Mouse (Mus musculus) forebrain, embryonic 13.5 days (tissue): Measurements from ENCODE around the gene Rrbp1. TPM values are rescaled to one million over a fixed set of nuclear protein-coding genes. Genes with fewer than 3 reads are reported as not detected.

Experiments
- ATAC-seq: fragments of 200-750 bp; cut with Nextera tagmentation; 2 replicates; pipeline ENCODE4 v1.8.0; 2017
- H3K27ac ChIP-seq: fragments of 300-500 bp; sonication (generic); 2 replicates; pipeline ENCODE4 v1.5.1; 2015; ENCODE audit warnings: inconsistent platforms, mild to moderate bottlenecking, moderate library complexity
- H3K27me3 ChIP-seq: fragments of 300-500 bp; sonication (generic); 2 replicates; pipeline ENCODE4 v1.6.1; 2015; ENCODE audit warnings: mild to moderate bottlenecking, inconsistent platforms
- H3K36me3 ChIP-seq: fragments of 300-500 bp; sonication (generic); 2 replicates; pipeline ENCODE4 v1.6.1; 2015; ENCODE audit warnings: mild to moderate bottlenecking, inconsistent platforms; ENCODE audit not compliant: poor library complexity, severe bottlenecking
- H3K4me1 ChIP-seq: fragments of 300-500 bp; sonication (generic); 2 replicates; pipeline ENCODE4 v1.6.1; 2015; ENCODE audit warnings: inconsistent platforms
- H3K4me2 ChIP-seq: fragments of 300-500 bp; sonication (generic); 2 replicates; pipeline ENCODE4 v1.6.1; 2015; ENCODE audit warnings: inconsistent platforms, mild to moderate bottlenecking, moderate library complexity
- H3K4me3 ChIP-seq: fragments of 300-500 bp; sonication (generic); 2 replicates; pipeline ENCODE4 v1.5.1; 2015; ENCODE audit warnings: mild to moderate bottlenecking, inconsistent platforms
- H3K9ac ChIP-seq: fragments of 300-500 bp; sonication (generic); 2 replicates; pipeline ENCODE4 v1.6.1; 2015; ENCODE audit warnings: mild to moderate bottlenecking, inconsistent platforms
- H3K9me3 ChIP-seq: fragments of 300-500 bp; sonication (generic); replicated peaks from 2 replicates; pipeline ENCODE4 v1.6.1; 2016; ENCODE audit warnings: inconsistent platforms
- WGBS: fragments of 180-500 bp; shearing (Covaris S2); methylation state at CpG from one replicate; pipeline ENCODE4 v1.1.7; 2015; 5-methylcytosine and 5-hydroxymethylcytosine counted together
- polyA plus RNA-seq: library from polyadenylated mRNA; unstranded; fragments of >200 nt; fragmentation: Nextera tagmentation; extraction: Ambion mirVana; gene quantifications from 2 replicates; pipeline ENCODE4 v1.2.1, GENCODE M21; 2015

Gene Rrbp1
- polyA plus RNA-seq, 1 experiment from 2014 or later = 23.9 TPM

DNA sequence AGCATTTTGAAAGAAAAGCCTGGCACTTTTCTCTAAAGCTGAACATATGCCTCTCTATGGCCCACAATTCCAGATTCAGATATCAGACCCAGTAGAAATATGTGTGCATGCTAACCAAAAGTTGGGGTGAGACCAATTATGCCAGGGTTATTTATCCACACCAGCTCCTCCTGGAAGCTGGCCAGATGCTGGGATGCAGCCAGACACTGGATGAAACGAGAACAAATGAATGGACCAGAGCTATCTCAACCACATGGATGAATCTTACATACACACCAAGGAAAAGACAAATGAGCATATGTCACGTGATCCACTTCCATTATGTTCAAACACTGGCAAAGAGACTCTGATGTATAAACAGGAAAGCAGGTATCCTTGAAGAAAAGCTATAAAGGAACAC lies 7.5 kb downstream of the Rrbp1 start:
- no peaks in the 10 kb centered on the region for H3K9me3 ChIP-seq
- no peaks in the 10 kb centered on the region for H3K27me3 ChIP-seq
- H3K4me1 ChIP-seq = peaks cover 8% of the 10 kb centered on the region; the same call in 1 of the 2 replicates
- no peaks in the 10 kb centered on the region for H3K36me3 ChIP-seq
- H3K9ac ChIP-seq = no peak overlapping the region
- H3K4me3 ChIP-seq = no peak overlapping the region
- 44% methylated on average over 2 of the region's 2 CpGs for WGBS
- H3K4me2 ChIP-seq = no peak overlapping the region
- ATAC-seq = no peak
- H3K27ac ChIP-seq = no peak overlapping the region

DNA sequence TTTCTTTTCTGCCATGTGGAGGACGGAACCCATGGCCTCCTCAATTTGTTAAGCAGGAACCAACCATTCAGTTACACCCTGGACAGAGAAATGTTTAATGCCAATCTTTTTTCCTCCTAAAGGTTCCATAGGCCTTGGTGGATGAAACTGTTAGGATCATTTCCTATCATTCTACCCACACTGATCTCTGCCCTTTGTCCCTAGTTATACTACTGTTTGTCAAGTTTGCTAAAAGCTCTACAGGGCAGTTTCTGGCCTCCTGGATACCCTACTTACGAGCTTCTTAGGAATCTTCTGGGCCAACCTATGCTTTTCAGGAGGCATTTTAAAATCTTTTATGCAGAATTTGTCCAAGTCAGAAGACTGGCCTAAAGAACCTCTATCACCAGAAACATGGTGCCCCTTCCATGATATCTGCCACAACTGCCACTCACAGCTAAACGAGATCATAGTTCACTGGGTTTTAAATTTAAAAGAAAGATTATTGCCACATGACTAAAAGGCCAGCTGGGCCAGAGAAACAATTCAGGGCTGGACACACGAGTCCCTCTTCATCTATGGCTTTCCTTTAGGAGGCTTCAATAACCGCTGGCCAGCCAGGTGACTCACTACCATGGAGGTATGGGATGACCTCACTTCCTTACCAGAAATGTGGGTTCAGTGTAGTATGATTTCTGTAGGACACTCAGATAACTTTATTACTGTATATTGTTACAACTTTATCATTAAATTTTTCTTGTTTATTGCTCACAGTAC lies 8.7 kb downstream of the Rrbp1 start:
- H3K4me3 ChIP-seq = no peak overlapping the region
- peaks cover 8% of the 10 kb centered on the region; the same call in 1 of the 2 replicates for H3K4me1 ChIP-seq
- H3K9ac ChIP-seq = no peak overlapping the region
- no peak overlapping the region for H3K4me2 ChIP-seq
- 79% methylated on average over 5 of the region's 5 CpGs for WGBS
- no peaks in the 10 kb centered on the region for H3K9me3 ChIP-seq
- no peak for ATAC-seq
- H3K36me3 ChIP-seq = no peaks in the 10 kb centered on the region
- no peak overlapping the region for H3K27ac ChIP-seq
- H3K27me3 ChIP-seq = no peaks in the 10 kb centered on the region

DNA sequence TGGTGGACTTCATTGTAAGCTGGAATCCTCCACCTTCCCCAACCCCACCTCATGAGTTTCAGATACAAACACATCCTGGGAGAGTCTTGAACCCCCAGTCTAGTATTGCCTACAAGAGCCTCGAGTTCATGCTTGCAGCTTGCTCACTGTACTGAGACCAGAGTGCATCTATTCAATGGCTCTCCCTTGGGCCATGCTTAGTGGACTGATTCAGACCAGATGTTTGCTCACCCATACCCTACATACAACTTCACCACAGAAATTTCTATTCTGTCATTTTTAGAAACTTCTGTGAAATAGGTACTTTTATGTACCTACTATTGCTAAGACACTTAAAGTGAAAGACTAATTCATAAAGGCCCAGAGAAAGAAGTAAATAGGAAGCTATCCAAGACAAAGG lies 18.1 kb downstream of the Rrbp1 start:
- no peak for ATAC-seq

DNA sequence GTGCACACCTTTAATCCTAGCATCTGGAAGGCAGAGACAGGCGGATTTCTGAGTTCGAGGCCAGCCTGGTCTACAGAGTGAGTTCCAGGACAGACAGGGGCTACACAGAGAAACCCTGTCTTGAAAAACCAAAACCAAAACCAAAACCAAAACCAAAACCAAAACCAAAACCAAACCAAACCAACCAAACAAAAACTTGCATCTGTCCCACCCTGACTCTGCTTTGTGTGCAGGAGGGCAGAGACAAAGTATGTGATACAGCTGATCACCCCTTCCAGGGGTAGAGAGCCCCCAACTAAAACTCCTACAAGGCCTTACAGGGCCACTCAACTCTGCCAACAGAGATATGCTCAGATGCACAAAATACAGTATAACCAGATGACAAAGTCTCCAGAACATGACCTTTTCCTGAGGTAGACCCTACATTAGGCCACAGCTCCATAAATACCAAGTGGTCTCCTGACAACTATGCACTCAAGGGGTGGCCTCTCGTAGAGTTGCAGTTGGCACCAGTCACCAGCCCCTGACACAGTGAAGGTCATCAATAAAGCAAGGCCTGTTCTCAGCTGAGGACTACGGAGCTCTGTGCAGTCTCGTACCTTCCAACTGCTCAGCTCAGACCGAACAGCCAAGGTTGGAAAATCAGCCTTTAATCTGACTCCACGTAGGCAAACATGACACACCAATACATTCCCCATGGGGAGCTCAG lies 18.9 kb downstream of the Rrbp1 start:
- H3K27ac ChIP-seq = no peak overlapping the region
- H3K4me1 ChIP-seq = peaks cover 7% of the 10 kb centered on the region
- H3K27me3 ChIP-seq = no peaks in the 10 kb centered on the region
- no peak overlapping the region for H3K9ac ChIP-seq
- ATAC-seq = no peak
- WGBS = 91% methylated on average over 7 of the region's 7 CpGs
- no peaks in the 10 kb centered on the region for H3K9me3 ChIP-seq
- no peaks in the 10 kb centered on the region for H3K36me3 ChIP-seq
- no peak overlapping the region for H3K4me2 ChIP-seq
- no peak overlapping the region for H3K4me3 ChIP-seq

More for the DNA sequence above, 18.1 kb downstream of the Rrbp1 start:
- Histone ChIP-seq H3K4me2 (no peak overlapping the region), H3K27me3 (no peaks in the 10 kb centered on the region), H3K4me3 (no peak overlapping the region), H3K36me3 (no peaks in the 10 kb centered on the region), H3K4me1 (peaks cover 7% of the 10 kb centered on the region), H3K9me3 (no peaks in the 10 kb centered on the region), H3K9ac (no peak overlapping the region), H3K27ac (no peak overlapping the region)
- 84% methylated on average over 1 of the region's 1 CpGs for WGBS

DNA sequence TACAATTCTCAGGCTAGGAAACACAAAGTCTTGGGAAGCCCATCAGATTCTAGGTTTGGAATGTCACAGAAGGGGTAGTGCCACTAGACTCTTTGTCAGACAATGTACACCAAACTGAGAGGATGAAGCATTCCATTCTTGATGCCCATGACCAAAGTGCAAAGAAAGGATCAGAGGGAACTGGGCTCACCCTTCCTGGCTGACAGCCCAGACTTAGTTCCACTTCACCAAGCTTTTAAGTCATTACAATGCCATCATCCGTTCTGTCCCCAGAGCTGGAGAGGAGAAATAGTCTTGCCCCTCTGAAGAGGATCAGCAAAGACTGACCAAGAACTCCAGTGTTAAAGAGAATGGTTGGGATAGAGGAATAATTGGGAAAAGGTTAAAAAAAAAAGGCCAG lies 20.1 kb downstream of the Rrbp1 start:
- H3K4me1 ChIP-seq = peaks cover 7% of the 10 kb centered on the region
- no peak overlapping the region for H3K4me2 ChIP-seq
- ATAC-seq = no peak
- WGBS = 10% methylated on average over 1 of the region's 1 CpGs
- no peaks in the 10 kb centered on the region for H3K36me3 ChIP-seq
- no peak overlapping the region for H3K9ac ChIP-seq
- no peaks in the 10 kb centered on the region for H3K9me3 ChIP-seq
- no peaks in the 10 kb centered on the region for H3K27me3 ChIP-seq
- H3K27ac ChIP-seq = no peak overlapping the region
- no peak overlapping the region for H3K4me3 ChIP-seq

DNA sequence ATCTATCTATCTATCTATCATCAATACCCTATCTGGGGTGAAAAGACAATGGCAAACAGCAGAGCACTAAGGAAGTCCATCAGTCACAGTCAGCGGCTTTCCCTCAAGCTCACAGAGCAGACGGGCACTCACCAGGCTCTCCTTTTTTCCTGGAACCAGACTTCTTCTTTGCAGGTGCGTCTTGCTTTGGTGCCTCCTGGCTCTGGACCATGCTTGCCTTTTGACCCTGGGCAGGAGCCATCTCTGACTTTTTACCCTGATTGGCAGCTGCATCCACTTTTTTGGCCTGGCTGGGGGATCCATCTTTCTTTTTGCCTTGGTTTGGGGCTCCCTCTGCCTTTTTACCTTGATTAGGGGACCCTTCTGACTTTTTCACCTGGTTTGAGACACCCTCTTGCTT lies 23.0 kb downstream of the Rrbp1 start:
- H3K36me3 ChIP-seq = no peaks in the 10 kb centered on the region; the same call in 1 of the 2 replicates

DNA sequence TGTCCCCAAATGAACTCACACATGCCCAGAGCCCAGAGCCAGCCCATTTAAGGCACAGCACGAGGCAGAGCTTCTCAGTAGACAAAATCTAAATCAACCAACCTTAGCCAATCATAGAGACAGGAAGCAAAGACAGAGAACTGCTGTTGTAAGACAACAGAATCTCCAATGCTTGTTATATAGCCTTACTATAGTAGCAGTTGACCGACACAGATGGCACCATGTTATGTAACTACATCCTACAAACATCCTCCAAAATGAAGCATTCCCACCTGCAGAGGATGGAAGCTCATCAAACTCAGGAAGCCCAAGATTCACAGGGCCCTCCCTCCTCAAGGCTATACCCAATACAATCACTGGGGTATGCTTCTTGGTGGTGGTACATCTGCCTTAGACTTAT lies 23.6 kb downstream of the Rrbp1 start:
- no peaks in the 10 kb centered on the region for H3K27me3 ChIP-seq
- H3K9ac ChIP-seq = no peak overlapping the region
- H3K4me1 ChIP-seq = peaks cover 7% of the 10 kb centered on the region
- ATAC-seq = no peak
- H3K4me2 ChIP-seq = no peak overlapping the region
- H3K27ac ChIP-seq = no peak overlapping the region
- H3K9me3 ChIP-seq = no peaks in the 10 kb centered on the region
- WGBS = 83% methylated on average over 2 of the region's 2 CpGs
- H3K4me3 ChIP-seq = no peak overlapping the region
- no peaks in the 10 kb centered on the region; the same call in 1 of the 2 replicates for H3K36me3 ChIP-seq

More for the DNA sequence above, 23.0 kb downstream of the Rrbp1 start:
- WGBS = 93% methylated on average over 3 of the region's 3 CpGs
- Histone ChIP-seq H3K27me3 (no peaks in the 10 kb centered on the region), H3K27ac (no peak overlapping the region), H3K4me1 (peaks cover 7% of the 10 kb centered on the region), H3K4me2 (no peak overlapping the region), H3K4me3 (no peak overlapping the region), H3K9ac (no peak overlapping the region), H3K9me3 (no peaks in the 10 kb centered on the region)
- ATAC-seq = no peak

DNA sequence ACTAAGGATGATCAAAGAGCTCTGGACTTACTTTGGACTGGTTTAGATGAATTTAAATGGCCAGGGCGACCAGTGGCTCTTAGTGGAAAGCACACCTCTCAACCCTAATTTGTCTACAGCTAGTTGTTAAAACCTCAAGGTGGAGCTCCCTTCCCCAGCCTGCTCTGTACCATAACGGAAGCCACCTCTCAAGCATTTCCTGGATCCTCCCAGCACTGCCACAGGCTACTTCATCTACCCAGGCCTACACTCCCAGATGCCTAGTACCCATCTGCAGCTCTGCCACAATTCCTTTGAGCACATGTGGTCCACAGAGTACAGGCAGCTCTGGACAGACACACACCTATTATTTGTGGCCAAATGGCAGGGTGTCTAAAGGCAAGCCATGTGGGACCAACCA lies 27.6 kb downstream of the Rrbp1 start:
- Histone ChIP-seq H3K27ac (no peak overlapping the region), H3K4me2 (no peak overlapping the region), H3K9ac (no peak overlapping the region), H3K4me3 (no peak overlapping the region), H3K27me3 (no peaks in the 10 kb centered on the region), H3K9me3 (no peaks in the 10 kb centered on the region), H3K4me1 (no peaks in the 10 kb centered on the region), H3K36me3 (no peaks in the 10 kb centered on the region; the same call in 1 of the 2 replicates)
- no peak for ATAC-seq
- 85% methylated on average over 2 of the region's 2 CpGs for WGBS

DNA sequence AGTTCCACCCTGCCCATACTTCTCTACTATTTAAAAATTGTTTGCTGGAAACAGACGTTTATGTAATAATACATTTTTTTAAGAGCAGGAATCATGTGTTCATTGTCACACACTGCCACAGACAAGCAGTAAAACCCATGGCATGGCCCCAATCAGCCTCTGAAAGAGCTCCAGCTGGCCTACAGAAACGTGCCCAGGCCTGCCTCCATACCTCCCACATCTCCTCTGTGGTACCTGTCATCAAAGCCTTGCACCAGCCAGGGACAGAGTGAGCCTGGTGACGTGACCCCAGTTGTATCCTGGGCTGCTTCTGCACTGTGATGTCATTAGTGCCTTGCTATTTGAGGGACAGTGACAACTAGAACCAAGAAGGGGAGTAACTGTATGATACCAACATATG lies 28.2 kb downstream of the Rrbp1 start:
- Histone ChIP-seq H3K4me2 (no peak overlapping the region), H3K9me3 (no peaks in the 10 kb centered on the region), H3K4me1 (no peaks in the 10 kb centered on the region), H3K36me3 (no peaks in the 10 kb centered on the region; the same call in 1 of the 2 replicates), H3K27ac (no peak overlapping the region), H3K27me3 (no peaks in the 10 kb centered on the region), H3K9ac (no peak overlapping the region), H3K4me3 (no peak overlapping the region)
- WGBS = 60% methylated on average over 3 of the region's 3 CpGs
- ATAC-seq = no peak

DNA sequence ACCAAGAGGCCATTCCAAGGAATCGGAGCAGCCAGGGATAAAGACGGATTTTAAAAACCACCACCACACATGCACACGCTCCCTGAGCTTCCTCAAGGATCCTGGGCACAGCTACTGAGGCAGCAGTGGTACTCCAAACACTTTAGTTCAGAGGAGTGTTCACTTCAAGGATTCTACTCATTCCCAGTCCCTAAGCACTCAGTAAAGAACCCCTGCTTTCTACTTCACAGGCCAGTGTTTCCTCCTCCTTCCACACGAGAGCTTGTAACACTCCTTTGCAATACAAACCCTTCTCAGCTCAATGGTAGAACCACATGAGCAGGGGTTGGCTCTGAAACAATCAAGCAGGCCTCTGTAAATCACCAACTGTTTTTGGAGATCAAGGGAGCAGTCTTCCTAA lies 28.9 kb downstream of the Rrbp1 start:
- Histone ChIP-seq H3K4me1 (no peaks in the 10 kb centered on the region), H3K27ac (no peak overlapping the region), H3K4me2 (no peak overlapping the region), H3K27me3 (no peaks in the 10 kb centered on the region), H3K4me3 (no peak overlapping the region), H3K9me3 (no peaks in the 10 kb centered on the region), H3K9ac (no peak overlapping the region), H3K36me3 (no peaks in the 10 kb centered on the region; the same call in 1 of the 2 replicates)
- ATAC-seq = no peak
- 82% methylated on average over 4 of the region's 4 CpGs for WGBS

DNA sequence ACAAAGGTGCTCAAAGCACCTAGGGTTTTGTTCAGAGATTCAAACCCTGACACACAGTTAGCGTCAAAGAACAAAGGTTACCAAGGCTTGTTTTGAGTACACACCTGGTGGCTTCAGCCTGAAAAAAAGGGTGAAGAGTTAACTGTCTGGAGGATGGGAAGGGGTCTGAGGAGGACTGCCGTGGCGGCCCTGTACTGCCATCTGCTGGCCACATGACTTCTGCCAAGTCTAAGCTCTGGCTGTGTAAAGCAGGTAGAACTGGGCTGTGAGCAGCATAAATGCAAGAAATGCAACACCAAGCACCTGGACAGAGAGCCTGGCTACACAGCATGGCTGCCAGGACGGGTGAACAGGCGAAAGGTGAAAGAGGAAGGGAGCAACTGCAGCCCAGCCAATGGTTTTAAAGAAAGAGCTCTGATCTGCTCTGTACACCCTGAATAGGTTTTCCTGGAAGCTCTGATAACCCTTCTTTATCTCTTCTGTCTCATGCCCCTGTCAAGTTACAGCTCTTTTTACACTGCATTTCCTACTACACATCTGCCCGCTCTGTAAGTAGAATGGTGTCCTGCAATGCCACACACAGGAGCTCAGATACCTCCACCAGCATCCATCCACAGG lies 30.2 kb downstream of the Rrbp1 start:
- Histone ChIP-seq H3K9me3 (no peaks in the 10 kb centered on the region), H3K36me3 (no peaks in the 10 kb centered on the region; the same call in 1 of the 2 replicates), H3K27ac (no peak overlapping the region), H3K4me2 (no peak overlapping the region), H3K9ac (no peak overlapping the region), H3K4me3 (no peak overlapping the region), H3K4me1 (no peaks in the 10 kb centered on the region), H3K27me3 (no peaks in the 10 kb centered on the region)
- WGBS = 38% methylated on average over 6 of the region's 6 CpGs
- peak; percentile 95 for ATAC-seq

DNA sequence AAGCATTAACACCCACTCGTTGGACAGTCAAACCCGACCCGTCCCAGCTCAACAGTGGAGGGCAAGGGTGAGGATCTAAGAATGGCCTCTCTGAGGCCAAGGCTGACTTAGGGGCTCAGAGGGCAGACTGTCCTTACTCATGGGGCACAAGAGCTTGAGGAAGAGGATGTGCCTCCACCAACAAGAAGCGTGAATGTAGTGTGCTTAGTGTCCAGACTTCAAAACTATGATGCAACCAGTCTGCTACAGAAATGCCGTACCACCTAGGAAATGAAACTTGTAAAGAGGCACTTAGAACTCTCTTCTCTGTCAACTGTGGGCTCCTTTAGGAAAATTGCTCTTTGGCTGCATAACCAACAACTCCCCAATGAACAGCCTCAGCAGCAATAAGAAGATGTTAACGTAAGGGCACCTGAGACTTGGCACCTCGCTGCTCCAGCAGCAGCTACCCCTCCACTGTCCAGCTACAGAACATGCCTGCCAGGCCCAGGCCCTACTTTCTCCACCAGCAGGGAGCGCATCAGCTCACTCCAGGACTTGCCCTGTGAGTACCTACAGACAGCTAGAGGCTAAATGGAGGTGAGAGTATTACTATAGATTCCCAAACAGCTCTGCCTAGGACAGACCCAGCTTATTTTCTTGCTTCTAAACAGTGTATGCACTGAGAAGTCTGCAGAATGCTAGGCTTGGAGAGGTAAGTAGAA lies 32.5 kb downstream of the Rrbp1 start:
- Histone ChIP-seq H3K27me3 (no peaks in the 10 kb centered on the region), H3K27ac (no peak overlapping the region), H3K4me3 (no peak overlapping the region), H3K9ac (no peak overlapping the region), H3K9me3 (no peaks in the 10 kb centered on the region), H3K4me2 (no peak overlapping the region), H3K36me3 (no peaks in the 10 kb centered on the region), H3K4me1 (no peaks in the 10 kb centered on the region)
- ATAC-seq = no peak
- WGBS = 93% methylated on average over 8 of the region's 8 CpGs
